Mouse (Mus musculus): ENCODE data around the gene Il20rb.
A peak's percentile ranks its signal among the peaks of the same experiment; 100 is the strongest.

The Il20rb gene

DNA sequence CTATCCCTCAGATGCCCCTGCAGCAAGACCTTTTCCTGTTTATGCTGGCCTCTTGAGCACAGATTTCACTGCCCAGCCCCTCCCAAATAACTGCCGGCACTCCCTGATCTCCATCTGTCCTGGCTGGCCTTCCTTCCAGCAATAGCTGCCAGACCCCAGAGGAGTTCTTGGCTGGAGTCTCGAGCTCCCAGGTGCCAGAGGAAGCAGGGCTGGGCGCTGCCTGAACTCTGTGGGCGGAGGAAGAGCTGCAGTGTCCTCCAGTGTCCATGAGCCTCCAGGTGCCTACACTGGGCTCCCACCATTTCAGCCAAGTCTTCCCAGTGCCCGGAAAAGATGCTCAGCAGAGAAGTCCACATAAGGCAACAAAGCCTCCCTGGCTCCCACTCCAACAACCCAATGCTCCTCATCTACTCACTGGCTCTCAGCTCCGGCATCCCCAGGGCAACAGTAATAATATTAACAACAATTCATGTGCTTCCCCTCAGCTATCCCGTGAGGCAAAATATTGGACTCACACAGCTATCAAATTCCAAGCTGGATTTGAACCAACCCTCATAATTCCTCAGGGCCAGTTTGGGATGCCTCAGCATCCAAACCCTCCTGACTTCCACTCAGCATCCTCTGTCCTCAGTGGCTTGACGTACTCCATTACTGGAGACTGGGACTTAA, 15.5 kb downstream of the Il20rb start:
- DNase-seq (ENCODE audit: low spot score in 2 of 2): peak; percentile 60 to 85

GRCm38 (mm10) chr9:100470228-100470627, 16.4 kb downstream of the Il20rb start:
- DNase-seq (ENCODE audit: low spot score in 2 of 2): no peak

- DNase-seq (ENCODE audit: low spot score in 2 of 2): no peak
These were observed 16.9 kb downstream of the Il20rb start for GRCm38 (mm10) chr9:100469681-100470080.

DNA sequence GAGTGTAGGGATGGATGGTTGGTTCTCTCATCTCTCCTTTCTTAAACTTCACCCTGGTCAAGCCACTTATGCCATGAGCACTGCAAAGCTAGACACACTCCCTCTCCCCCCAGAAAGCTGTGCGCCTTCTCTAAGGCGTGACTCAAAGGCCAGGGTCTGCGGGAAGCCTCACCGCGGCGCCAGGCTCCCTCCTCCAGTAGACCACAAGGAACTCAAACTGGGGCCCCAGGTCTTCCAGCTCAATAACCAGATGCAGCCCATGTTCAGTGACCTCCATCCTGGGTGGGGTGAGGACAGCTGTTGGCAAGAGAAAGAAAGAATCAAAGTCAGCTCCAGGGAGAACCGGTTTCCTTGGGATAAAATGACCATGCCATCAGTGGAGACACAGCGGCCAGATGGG, 18.4 kb downstream of the Il20rb start:
- no peak for DNase-seq (ENCODE audit: low spot score in 2 of 2)

DNA sequence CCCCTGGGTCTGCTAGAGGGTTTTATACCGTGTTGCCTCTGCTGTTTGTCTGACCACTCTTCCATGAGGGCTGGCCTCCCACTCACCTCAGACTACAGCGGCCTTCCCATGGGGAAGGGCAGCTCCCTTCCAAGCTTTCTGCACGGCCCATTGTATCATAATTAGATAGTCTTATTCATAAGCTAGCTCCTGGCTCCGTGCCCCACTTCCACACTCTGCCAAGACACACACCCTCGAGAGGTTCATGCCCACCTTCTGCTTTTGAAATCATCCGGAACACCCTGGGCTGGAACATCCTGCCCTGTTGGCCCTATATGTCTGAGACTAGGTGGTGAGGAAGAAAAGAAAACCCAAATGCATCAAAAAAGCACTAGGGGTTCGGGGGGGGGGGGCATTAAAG, 18.9 kb downstream of the Il20rb start:
- DNase-seq (ENCODE audit: low spot score in 2 of 2): peak in 1 of 2 experiments; percentile 70

DNA sequence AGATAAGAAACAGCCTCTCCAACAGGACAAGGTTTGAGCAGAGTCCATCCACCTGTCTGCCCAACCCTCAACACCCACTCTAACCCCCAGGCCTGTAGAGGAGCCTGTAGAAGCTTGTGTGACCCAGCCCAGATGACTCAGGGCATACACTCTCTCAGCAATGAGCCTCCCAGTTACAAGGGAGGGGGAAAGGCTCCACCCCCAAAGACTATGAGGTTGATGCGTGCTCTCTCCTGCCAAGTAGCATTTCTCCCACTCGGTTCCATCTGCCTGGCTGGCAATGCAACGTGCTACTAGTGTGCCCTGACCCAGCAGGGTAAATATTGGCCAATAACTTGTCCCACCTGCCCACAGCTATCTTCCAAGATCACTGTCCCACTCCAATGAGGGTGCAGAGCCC, 19.8 kb downstream of the Il20rb start:
- DNase-seq (ENCODE audit: low spot score in 2 of 2): peak; percentile 61 to 65

GRCm38 (mm10) chr9:100465988-100466387, 20.6 kb downstream of the Il20rb start:
- no peak for DNase-seq (ENCODE audit: low spot score in 2 of 2)

DNA sequence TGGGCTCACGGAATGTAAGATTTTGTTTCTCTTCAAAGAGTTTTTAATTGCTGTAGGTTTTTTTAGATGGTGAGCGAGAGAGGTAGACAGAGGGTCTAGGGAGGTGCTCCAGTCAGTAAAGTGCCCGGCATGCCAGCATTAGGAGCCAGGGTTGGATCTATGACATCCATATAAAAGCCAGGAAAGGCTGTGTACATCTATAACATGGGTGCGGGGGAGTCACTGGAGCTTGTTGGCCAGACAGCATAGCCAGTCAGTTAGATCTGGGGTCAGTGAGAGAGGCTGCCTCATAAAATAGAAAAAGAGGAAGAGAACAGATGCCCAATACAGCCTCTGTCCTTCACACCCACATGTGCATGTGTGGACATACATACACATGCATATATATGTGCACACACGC, 21.2 kb downstream of the Il20rb start:
- no peak for DNase-seq (ENCODE audit: low spot score in 2 of 2)

GRCm38 (mm10) chr9:100463771-100464170, 22.8 kb downstream of the Il20rb start:
- no peak for DNase-seq (ENCODE audit: low spot score in 2 of 2)

- DNase-seq (ENCODE audit: low spot score in 2 of 2): no peak
These were observed 24.5 kb downstream of the Il20rb start for GRCm38 (mm10) chr9:100462098-100462497.

GRCm38 (mm10) chr9:100461671-100462070, 24.9 kb downstream of the Il20rb start:
- DNase-seq (ENCODE audit: low spot score in 2 of 2): peak in 1 of 2 experiments; percentile 75

- no peak for DNase-seq (ENCODE audit: low spot score in 2 of 2)
These were observed 26.4 kb downstream of the Il20rb start for GRCm38 (mm10) chr9:100460203-100460602.

DNA sequence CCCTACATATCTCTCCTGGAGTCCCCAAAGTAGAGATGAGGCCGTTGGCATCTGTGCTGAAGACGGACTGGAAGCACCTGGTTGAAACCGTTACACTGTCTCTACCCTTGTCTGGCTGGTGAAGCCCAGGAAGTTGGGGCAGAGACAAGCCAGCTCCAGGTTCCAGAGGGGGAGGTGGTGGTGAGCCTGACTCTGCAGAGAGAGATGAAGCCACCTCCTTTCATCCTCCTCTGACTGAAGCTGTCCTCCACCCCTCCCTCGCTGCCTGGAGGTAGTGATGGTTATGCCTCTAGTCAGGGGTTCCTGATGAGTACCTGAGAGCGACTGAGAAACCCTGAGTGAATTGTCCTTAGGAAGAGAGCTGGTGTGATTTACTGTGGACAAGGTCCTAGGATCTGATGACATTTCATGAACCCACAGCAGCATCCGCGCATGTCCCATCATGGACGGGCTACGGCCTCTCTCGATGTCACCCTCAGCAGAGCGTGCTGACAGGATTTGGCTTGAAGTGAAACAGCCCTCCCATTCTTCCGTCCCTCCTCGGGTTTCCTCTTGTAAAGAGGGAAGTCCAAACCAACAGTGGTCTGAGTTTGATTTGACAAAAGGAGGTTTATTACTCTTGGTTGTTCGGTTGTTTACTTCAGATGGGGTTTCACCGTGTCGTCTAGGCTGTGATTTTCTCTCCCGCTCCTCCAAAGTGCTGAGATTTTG, 28.5 kb downstream of the Il20rb start:
- no peak for DNase-seq (ENCODE audit: low spot score in 2 of 2)

DNA sequence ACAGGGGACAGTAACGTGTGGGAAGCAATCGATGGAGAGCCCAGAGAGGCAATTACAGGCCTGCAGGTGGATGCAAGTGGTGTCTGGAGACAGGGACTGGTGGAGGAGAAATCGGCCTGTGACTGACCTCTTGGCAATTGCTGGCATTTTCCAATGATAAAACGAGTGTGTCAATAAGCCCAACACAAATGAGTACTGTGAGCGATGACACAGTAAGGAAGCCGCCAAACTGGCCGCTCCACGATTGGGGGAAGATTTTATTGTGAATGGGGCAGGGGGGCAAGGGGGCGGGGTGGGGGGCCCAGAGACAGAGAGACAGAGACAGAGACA, 32.0 kb downstream of the Il20rb start:
- DNase-seq (ENCODE audit: low spot score in 2 of 2): no peak

DNA sequence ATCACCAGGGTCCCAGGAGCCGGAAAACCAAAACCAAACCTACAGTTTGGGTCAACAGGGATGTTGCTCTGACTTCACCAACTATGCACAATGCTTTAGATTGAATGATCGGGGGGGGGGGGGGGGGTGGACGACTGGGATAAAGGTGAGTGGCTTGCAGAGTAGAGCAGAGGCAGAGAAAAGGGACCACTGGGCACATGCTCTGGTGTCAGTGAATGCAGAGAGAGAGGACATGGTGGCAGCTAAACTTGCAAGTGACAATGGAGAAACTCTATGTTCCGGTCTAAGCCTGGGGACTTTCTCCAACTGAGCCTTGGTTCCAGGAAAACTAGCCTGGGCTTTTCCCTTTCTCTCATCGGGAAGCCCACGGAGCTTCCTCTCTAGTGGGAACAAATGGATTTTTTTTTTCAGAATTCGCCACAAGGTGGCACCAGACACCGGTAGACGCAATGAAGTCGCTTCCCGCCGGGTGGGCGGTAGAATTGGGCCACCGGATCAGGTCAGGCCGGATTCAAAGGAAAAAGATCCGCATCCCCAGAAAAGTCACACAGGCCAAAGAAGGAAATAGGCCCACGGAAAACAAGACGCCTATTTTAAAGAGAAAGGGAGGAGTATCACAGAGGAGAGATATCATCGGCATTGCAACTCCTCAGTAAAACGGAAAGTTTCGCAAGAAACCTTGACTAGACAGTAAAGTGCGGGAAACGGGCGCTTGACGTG, 32.5 kb downstream of the Il20rb start:
- DNase-seq (ENCODE audit: low spot score in 2 of 2): peak; percentile 72

DNA sequence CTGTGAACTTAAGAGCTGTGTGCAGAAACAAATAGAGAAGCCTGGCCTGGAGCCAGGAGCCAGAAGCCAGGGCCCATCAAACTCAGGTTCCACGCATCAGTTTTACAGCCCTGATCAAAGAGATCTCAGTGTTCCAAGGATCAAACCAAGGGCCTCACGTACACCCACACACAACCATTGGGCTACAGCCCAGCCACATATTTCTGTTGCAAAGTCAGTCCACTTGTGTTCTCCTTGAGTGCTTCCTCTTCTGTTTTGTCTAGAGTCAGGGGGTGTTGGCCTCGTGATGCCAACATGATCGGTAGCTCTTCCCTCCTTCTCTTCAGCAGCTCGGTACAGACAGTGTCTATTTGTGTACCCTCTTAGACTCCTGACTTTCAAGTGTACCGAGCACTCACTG, 34.2 kb downstream of the Il20rb start:
- DNase-seq (ENCODE audit: low spot score in 2 of 2): no peak

- DNase-seq (ENCODE audit: low spot score in 2 of 2): peak; percentile 72 to 77
These were observed 40.4 kb downstream of the Il20rb start for GRCm38 (mm10) chr9:100446059-100446686.

DNA sequence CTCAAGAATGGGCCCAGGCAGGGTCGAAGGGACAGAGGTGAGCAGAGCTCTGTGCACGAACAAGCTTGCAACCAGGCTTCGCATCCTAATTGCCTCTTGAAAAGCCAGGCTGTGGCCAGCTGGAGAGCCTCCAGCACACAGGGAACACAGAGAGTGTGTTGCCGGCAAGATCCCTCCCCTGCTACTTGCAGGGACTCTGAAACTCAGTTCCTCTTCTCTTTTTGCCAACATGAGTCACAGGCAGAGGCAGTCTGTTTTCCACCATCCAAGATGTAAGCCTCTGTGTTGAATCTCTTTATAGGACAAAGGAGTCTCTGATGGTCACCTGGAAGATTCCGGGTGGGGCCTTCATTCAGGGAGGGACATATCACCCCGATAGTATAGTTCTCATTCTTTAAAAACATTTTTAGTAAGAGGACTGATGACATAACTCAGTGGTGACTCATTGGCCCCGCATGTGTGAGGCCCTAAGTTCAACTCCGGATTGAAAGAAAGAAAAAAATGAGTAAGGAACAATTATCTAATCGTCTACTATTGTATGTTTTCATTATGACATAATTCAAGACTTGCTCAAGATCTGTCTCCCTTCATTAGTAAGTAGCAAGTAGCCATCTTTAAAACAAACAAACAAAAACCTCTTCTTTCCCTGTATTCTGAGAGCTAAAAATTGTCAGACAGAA, 46.3 kb downstream of the Il20rb start:
- peak in 1 of 2 experiments; percentile 66 for DNase-seq (ENCODE audit: low spot score in 2 of 2)

- no peak for DNase-seq (ENCODE audit: low spot score in 2 of 2)
These were observed 47.1 kb downstream of the Il20rb start for GRCm38 (mm10) chr9:100439481-100439880.

DNA sequence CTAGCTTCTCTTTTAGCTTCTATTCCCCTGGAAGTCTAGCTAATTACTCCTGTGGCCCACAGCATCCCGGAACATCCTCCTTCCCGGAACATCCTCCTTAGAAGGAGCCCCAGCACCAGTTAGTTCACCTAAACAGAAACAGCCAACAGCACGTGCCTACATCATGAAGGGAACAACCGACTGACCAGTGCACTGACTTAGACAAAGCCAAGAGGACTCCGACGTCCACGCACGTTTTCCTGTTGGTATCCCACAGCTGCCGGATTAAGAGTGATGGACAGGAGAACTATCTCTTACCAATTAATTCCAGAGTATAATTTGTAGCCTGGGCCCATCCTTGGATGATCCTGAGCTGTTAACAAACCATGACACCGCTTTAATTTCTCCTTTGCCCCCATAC, 47.6 kb downstream of the Il20rb start:
- no peak for DNase-seq (ENCODE audit: low spot score in 2 of 2)

DNA sequence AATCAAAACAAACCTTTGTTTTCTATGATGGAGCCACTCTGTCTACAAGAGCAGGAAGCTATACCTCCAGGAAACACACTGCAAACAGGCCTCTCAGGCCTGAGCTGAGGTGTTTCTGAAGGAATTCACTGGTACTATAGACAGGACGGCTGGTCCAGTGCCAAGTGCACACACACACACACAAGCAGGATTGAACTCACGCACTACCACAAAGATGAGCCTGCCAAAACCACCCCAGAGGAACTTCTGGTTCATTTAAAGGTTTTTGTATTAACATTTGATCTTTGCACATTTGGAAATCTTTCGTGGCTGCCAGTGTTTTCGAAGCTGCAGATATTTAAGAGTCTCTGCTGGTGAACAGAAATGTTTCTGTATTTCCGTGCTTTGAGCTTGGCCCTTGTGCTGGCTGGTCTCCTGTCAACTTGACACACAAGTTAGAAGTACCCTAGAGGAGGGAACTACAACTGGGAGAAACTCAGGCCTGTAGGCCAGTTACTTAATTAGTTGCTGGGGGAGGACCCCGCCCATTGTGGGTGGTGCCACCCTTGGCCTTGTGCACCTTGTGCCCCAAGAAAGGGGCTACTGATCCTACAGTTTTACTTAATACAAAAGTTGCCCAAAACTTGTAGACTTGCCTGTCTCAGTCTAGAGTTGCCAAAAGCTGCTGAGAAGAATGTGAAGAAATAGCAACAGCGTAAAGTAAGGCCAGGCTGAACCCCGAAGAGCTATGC, 49.6 kb downstream of the Il20rb start:
- no peak for DNase-seq (ENCODE audit: low spot score in 2 of 2)

All from urinary bladder, postnatal 36 days (tissue).